Mouse (Mus musculus) stomach, embryonic 14.5 days (tissue): ENCODE results near the gene Elf5. TPM values are rescaled to one million over a fixed set of nuclear protein-coding genes. Genes with fewer than 3 reads are reported as not detected.

Experiments
- ATAC-seq: fragments of 200-750 bp; cut with Nextera tagmentation; 2 replicates; pipeline ENCODE4 v1.8.0; 2017; ENCODE audit warnings: low read depth, moderate TSS enrichment; ENCODE audit not compliant: insufficient number of reproducible peaks, insufficient read depth, low FRiP score
- H3K27ac ChIP-seq: fragments of 300-500 bp; sonication (generic); 2 replicates; pipeline ENCODE4 v1.5.1; 2014; ENCODE audit warnings: mild to moderate bottlenecking, low read length, moderate library complexity, mixed read lengths
- H3K27me3 ChIP-seq: fragments of 300-500 bp; sonication (generic); 2 replicates; pipeline ENCODE4 v1.6.1; 2014; ENCODE audit warnings: low read length, control low read depth, mixed read lengths; ENCODE audit not compliant: control insufficient read depth, insufficient read depth
- H3K36me3 ChIP-seq: fragments of 300-500 bp; sonication (generic); 2 replicates; pipeline ENCODE4 v1.6.1; 2014; ENCODE audit warnings: mild to moderate bottlenecking, control low read depth, low read length, moderate library complexity, mixed read lengths; ENCODE audit not compliant: control insufficient read depth, insufficient read depth
- H3K4me1 ChIP-seq: fragments of 300-500 bp; sonication (generic); 2 replicates; pipeline ENCODE4 v1.6.1; 2014; ENCODE audit warnings: low read length, control low read depth, mixed read lengths; ENCODE audit not compliant: control insufficient read depth, insufficient read depth
- H3K4me2 ChIP-seq: fragments of 300-500 bp; sonication (generic); replicated peaks from 2 replicates; pipeline ENCODE4 v1.6.1; 2014; ENCODE audit warnings: low read depth, low read length, control low read depth
- H3K4me3 ChIP-seq: fragments of 300-500 bp; sonication (generic); 2 replicates; pipeline ENCODE4 v1.5.1; 2014; ENCODE audit warnings: low read depth, low read length, control low read depth
- H3K9ac ChIP-seq: fragments of 300-500 bp; sonication (generic); replicated peaks from 2 replicates; pipeline ENCODE4 v1.6.1; 2014; ENCODE audit warnings: low read depth, mild to moderate bottlenecking, control low read depth, low read length, moderate library complexity, mixed read lengths
- H3K9me3 ChIP-seq: fragments of 300-500 bp; sonication (generic); 2 replicates; pipeline ENCODE4 v1.6.1; 2016; ENCODE audit warnings: low read depth, low read length, control low read depth; ENCODE audit not compliant: control insufficient read depth
- WGBS: fragments of 180-500 bp; shearing (Covaris S2); extraction: QIAGEN DNeasy Blood & Tissue Kit; methylation state at CpG from one replicate; pipeline ENCODE4 v1.1.7; 2014; 5-methylcytosine and 5-hydroxymethylcytosine counted together
- polyA plus RNA-seq: library from polyadenylated mRNA; unstranded; fragments of >200 nt; fragmentation: Nextera tagmentation; extraction: Ambion mirVana; gene quantifications from 2 replicates; pipeline ENCODE4 v1.2.1, GENCODE M21; 2014

Gene Elf5
- polyA plus RNA-seq, 1 experiment from 2014 or later = 3.0 TPM

DNA sequence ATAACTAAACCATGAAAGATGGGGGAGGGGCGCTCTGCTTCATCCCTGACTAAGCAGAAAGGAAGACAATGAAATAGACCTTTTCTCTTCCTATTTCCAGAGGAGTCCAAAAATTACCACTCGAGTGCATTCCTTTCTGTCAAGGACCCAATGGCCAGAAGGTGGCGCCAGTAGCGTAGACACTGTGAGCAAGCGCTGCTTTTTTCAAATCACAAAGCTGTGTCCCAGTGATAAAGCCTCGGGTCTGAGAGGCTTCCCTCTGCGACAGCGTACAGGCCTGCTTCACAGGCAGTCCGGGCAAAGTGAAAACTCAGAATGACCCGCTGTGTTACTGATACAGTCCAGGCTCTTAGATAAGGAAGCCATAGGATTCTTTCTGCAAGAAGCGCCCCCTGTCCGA, 28.2 kb downstream of the Elf5 start:
- Histone ChIP-seq H3K4me1 (0 out of 2 replicates have a peak, but pooled peaks cover 3% of the 10 kb centered on the region), H3K4me3 (no peak overlapping the region; the same call in 1 of the 2 replicates), H3K36me3 (no peaks in the 10 kb centered on the region), H3K9me3 (no peaks in the 10 kb centered on the region), H3K9ac (no peak overlapping the region), H3K4me2 (peak overlapping the region; percentile 29), H3K27me3 (no peaks in the 10 kb centered on the region), H3K27ac (no peak overlapping the region)
- peak; percentile 30; the same call in 1 of the 2 replicates for ATAC-seq
- WGBS = 5% methylated on average over 12 of the region's 12 CpGs

DNA sequence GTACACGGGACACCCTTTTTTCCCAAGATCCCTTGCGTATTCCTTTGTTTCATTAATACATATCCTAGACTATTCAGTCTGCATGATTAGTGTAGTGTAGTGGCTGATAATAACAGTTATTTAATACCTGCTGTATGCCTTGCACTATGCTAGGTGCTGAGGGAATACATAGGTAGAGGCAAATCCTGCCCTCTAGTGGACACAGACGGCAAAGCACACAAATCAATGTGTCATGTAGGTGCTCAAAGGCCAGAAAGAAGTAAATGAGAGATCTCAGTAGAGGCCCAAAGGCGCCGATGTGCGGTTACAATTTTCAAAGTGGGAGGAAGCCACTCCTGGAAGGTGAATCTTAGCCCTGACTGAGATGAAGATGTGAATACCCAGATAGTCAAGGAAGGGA, 34.3 kb downstream of the Elf5 start:
- no peaks in the 10 kb centered on the region for H3K36me3 ChIP-seq
- WGBS = 70% methylated on average over 6 of the region's 6 CpGs
- no peaks in the 10 kb centered on the region for H3K4me1 ChIP-seq
- no peaks in the 10 kb centered on the region for H3K9me3 ChIP-seq
- no peak overlapping the region for H3K27ac ChIP-seq
- peak; percentile 24; the same call in 1 of the 2 replicates for ATAC-seq
- H3K4me3 ChIP-seq = no peak overlapping the region
- no peak overlapping the region for H3K4me2 ChIP-seq
- H3K27me3 ChIP-seq = no peaks in the 10 kb centered on the region
- H3K9ac ChIP-seq = no peak overlapping the region

DNA sequence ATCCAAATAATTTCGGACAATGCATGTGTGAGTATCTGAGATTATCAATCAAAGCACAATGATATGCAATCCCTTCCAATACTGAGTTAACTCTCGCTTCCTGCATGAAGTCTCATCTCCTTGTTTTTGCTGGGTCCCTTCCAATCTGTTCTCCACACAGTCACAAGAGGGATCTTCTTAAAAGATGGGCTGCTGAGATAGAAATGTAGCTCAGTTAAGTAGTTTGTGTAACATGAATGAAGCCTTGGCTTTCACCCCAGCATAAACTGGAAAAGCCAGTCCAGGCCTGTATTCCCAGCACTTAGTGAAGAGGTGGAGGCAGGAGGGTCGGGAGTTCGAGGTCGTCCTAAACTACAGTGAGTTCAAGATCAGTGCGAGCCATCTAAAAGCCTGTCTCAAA, 34.8 kb downstream of the Elf5 start:
- Histone ChIP-seq H3K9ac (no peak overlapping the region), H3K9me3 (no peaks in the 10 kb centered on the region), H3K27me3 (no peaks in the 10 kb centered on the region), H3K4me3 (no peak overlapping the region), H3K36me3 (no peaks in the 10 kb centered on the region), H3K4me2 (no peak overlapping the region), H3K27ac (no peak overlapping the region), H3K4me1 (no peaks in the 10 kb centered on the region)
- ATAC-seq = no peak
- 86% methylated on average over 6 of the region's 6 CpGs for WGBS

DNA sequence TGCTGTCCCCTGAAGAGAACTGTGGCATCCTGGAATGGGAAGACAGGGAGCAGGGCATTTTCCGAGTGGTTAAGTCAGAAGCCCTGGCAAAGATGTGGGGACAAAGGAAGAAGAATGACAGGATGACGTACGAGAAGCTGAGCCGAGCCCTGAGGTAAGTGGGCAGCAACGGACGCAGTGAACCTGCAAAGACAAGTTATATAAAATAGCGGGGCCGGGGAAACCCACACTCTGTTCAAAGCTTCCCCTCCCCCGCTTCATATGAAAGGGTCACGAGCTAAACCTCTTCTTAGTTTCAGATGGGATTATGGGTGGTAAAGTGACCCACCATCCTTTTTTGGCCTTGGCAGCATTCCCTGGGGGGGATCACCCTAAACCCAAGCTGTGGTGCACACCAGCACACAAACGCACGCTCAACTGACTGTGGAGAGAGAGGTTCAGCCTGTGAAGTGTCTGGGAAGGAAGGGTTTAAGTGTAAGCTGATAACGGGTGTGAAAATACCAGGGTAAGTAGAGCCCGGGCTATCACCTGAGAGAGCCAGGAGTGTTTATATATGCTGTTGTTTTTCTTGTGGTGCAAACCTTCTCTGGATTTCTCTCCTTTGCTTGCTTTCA, 37.6 kb downstream of the Elf5 start:
- no peak for ATAC-seq
- Histone ChIP-seq H3K9me3 (no peaks in the 10 kb centered on the region), H3K4me3 (no peak overlapping the region), H3K36me3 (peaks cover 10% of the 10 kb centered on the region), H3K9ac (no peak overlapping the region), H3K27ac (no peak overlapping the region), H3K4me2 (no peak overlapping the region), H3K27me3 (no peaks in the 10 kb centered on the region), H3K4me1 (no peaks in the 10 kb centered on the region)
- WGBS = 36% methylated on average over 14 of the region's 14 CpGs

DNA sequence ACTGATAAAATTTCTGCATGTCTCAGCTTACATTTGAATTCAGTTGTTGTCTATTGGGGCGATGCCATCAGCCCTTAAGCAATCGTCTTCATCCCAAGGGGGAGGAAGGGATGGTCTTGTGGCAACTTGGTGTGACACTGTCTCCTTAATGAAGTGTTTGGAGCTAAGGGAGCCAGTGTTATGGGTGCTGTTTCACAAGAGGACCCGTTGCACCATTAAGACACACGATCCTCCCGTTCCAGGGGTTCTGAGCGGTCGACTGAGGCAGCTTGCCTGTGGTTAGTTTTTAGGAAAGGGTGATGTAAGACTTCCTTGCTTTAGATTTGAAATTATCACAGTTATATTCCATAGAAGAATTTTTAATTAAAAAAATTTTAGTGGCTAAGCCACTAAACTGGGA, 38.3 kb downstream of the Elf5 start:
- H3K4me3 ChIP-seq = no peak overlapping the region
- no peak overlapping the region for H3K27ac ChIP-seq
- H3K27me3 ChIP-seq = no peaks in the 10 kb centered on the region
- H3K36me3 ChIP-seq = peaks cover 17% of the 10 kb centered on the region
- H3K4me2 ChIP-seq = no peak overlapping the region
- 81% methylated on average over 7 of the region's 7 CpGs for WGBS
- no peak overlapping the region for H3K9ac ChIP-seq
- H3K9me3 ChIP-seq = no peaks in the 10 kb centered on the region
- ATAC-seq = no peak
- H3K4me1 ChIP-seq = no peaks in the 10 kb centered on the region

DNA sequence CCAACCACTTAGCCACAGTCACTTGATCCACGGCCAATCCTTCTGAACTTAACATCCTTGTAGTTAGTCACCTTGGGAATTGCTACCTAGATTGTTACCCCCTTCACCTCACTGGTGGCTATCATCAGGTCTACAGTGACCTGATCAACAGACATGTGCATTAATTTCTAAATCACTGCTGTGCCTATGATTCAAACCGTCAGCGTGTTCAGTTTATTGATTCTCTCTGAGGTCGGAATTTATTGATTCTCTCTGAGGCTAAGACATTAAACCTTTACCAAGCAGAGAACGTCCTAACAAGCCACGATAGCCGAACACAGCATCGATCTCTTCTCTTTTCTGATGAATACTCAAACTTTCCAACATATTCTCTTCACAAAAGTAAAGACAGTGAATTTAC, 38.8 kb downstream of the Elf5 start:
- Histone ChIP-seq H3K36me3 (peaks cover 22% of the 10 kb centered on the region), H3K27ac (no peak overlapping the region), H3K27me3 (no peaks in the 10 kb centered on the region), H3K9me3 (no peaks in the 10 kb centered on the region), H3K9ac (no peak overlapping the region), H3K4me1 (no peaks in the 10 kb centered on the region), H3K4me2 (no peak overlapping the region), H3K4me3 (no peak overlapping the region)
- 76% methylated on average over 8 of the region's 8 CpGs for WGBS
- ATAC-seq = no peak

DNA sequence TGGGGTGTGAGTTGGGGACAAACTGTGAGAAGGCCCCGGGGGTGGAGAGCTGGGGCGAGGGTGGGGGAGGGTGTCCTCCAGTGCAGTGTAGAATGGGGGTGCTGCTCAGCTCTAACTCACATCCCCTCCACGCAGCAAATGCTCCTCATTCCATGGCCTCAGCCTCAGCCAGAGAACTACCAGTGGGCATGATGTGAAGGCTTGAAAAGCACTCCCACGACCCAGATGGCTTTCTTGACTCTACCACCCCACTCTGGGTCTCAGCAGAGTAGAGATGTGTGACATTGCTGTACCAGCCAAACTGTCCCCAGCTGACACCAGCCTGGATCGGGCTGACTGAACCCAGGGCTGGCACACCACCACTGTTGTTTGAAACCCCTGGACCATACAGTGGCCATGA, 41.1 kb downstream of the Elf5 start:
- Histone ChIP-seq H3K9ac (no peak overlapping the region), H3K9me3 (no peaks in the 10 kb centered on the region), H3K4me1 (no peaks in the 10 kb centered on the region), H3K27ac (no peak overlapping the region), H3K4me3 (no peak overlapping the region), H3K36me3 (peaks cover 32% of the 10 kb centered on the region), H3K27me3 (no peaks in the 10 kb centered on the region), H3K4me2 (no peak overlapping the region)
- WGBS = 83% methylated on average over 5 of the region's 5 CpGs
- no peak for ATAC-seq

DNA sequence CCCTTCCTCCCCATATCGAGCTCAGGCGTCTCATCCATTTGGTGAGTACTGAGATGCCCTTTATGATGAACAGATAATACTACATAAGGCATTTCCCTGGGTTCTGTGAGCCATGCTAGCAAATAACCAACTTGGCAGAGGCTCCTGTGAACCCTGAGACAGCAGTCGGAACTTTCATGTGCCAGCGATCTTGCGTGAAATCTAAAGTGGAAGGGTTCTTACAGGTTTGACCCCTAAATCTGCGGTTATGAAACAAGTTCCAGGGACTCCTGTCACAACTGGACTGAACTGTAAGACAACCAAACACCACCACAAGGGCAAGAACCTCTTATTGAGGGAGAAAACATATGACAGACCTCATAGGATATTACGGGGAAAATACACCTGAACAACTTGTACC, 44.3 kb downstream of the Elf5 start:
- H3K9ac ChIP-seq = no peak overlapping the region
- no peak overlapping the region for H3K4me2 ChIP-seq
- H3K36me3 ChIP-seq = peaks cover 41% of the 10 kb centered on the region
- H3K27ac ChIP-seq = no peak overlapping the region
- WGBS = 97% methylated on average over 7 of the region's 7 CpGs
- H3K27me3 ChIP-seq = no peaks in the 10 kb centered on the region
- no peak for ATAC-seq
- no peak overlapping the region for H3K4me3 ChIP-seq
- no peaks in the 10 kb centered on the region for H3K9me3 ChIP-seq
- H3K4me1 ChIP-seq = no peaks in the 10 kb centered on the region

DNA sequence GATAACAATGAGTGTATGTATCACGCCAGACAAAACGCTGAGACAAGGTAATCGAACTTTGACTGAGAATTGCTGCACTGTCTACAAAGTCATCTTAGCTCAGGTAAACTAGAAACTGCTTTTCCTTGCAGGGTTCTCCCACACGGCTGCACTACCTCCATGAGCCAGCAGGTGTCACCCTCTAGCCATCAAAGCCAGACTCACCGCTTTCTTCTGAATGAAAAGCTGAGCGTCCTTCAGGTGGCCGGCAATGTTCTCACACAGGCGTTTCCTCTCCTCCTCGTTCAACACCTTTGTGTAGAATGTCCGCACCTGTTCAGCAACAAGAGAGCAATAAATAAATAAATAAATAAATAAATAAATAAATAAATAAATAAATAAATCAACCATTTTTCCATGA, 45.2 kb downstream of the Elf5 start:
- no peaks in the 10 kb centered on the region for H3K4me1 ChIP-seq
- H3K36me3 ChIP-seq = peaks cover 41% of the 10 kb centered on the region
- no peak overlapping the region for H3K4me3 ChIP-seq
- 18% methylated on average over 10 of the region's 10 CpGs for WGBS
- H3K27me3 ChIP-seq = no peaks in the 10 kb centered on the region
- no peak overlapping the region for H3K9ac ChIP-seq
- no peak overlapping the region for H3K4me2 ChIP-seq
- H3K9me3 ChIP-seq = no peaks in the 10 kb centered on the region
- peak; percentile 74; the same call in 1 of the 2 replicates for ATAC-seq
- H3K27ac ChIP-seq = no peak overlapping the region
